Mouse (Mus musculus): Measurements from ENCODE around the gene Prmt1.

Prmt1 gene

GRCm38 (mm10) chr7:44942904-44943303 is 43.5 kb downstream of the Prmt1 start, which contains the start of gene Tsks:
TSS of gene Tsks (plus strand) at chr7:44943204.
- DNase-seq, result no peak

- no peak for DNase-seq
Measured at GRCm38 (mm10) chr7:44938680-44939079, 47.7 kb downstream of the Prmt1 start.

GRCm38 (mm10) chr7:44929204-44930151 is 56.9 kb downstream of the Prmt1 start, which contains the start of gene Ap2a1:
TSS of gene Ap2a1 (minus strand) at chr7:44929496.
- DNase-seq, result peak; percentile 100

GRCm38 (mm10) chr7:44928570-44928969 is 57.8 kb downstream of the Prmt1 start:
- peak; percentile 36 for DNase-seq
